Mouse (Mus musculus) splenic B cell, adult 2 months (primary cell): Measurements from ENCODE around the gene Slc35e3.

Experiments used
- DNase-seq: peaks from one replicate; pipeline ENCODE4 v3.0.0-alpha.2; 2011; ENCODE audit warnings: low read depth, low spot score
- H3K27me3 ChIP-seq: 2 replicates; pipeline ENCODE4 v1.6.1; 2012; ENCODE audit warnings: mild to moderate bottlenecking, low read length, moderate library complexity, mixed read lengths; ENCODE audit not compliant: control insufficient read depth, poor library complexity, insufficient read depth, severe bottlenecking
- H3K36me3 ChIP-seq: 2 replicates; pipeline ENCODE4 v1.6.1; 2012; ENCODE audit warnings: mild to moderate bottlenecking, low read length, moderate library complexity, mixed read lengths; ENCODE audit not compliant: control insufficient read depth, poor library complexity, insufficient read depth, severe bottlenecking

Slc35e3 gene

GRCm38 (mm10) chr10:117771131-117771510, 25.0 kb upstream of the Slc35e3 start:
- H3K27me3 ChIP-seq, result no peaks in the 10 kb centered on the region
- DNase-seq, result no peak
- H3K36me3 ChIP-seq, result peaks cover 12% of the 10 kb centered on the region

- Histone ChIP-seq H3K36me3 (peaks cover 16% of the 10 kb centered on the region), H3K27me3 (no peaks in the 10 kb centered on the region)
- no peak for DNase-seq
These were observed 24.3 kb upstream of the Slc35e3 start for GRCm38 (mm10) chr10:117770286-117771130.

- no peak for DNase-seq
- H3K36me3 ChIP-seq, result peaks cover 20% of the 10 kb centered on the region
- H3K27me3 ChIP-seq, result no peaks in the 10 kb centered on the region
These were observed 23.5 kb upstream of the Slc35e3 start for GRCm38 (mm10) chr10:117769541-117770285.

GRCm38 (mm10) chr10:117768141-117768440, 21.9 kb upstream of the Slc35e3 start:
- DNase-seq, result no peak
- Histone ChIP-seq H3K27me3 (no peaks in the 10 kb centered on the region), H3K36me3 (peaks cover 22% of the 10 kb centered on the region)

GRCm38 (mm10) chr10:117767286-117768140, 21.3 kb upstream of the Slc35e3 start:
- no peak for DNase-seq
- peaks cover 19% of the 10 kb centered on the region for H3K36me3 ChIP-seq
- no peaks in the 10 kb centered on the region for H3K27me3 ChIP-seq

- no peaks in the 10 kb centered on the region for H3K27me3 ChIP-seq
- no peak for DNase-seq
- H3K36me3 ChIP-seq, result peaks cover 19% of the 10 kb centered on the region; the same call in 1 of the 2 replicates
These were observed 20.7 kb upstream of the Slc35e3 start for GRCm38 (mm10) chr10:117766896-117767160.

- no peaks in the 10 kb centered on the region for H3K27me3 ChIP-seq
- peaks cover 17% of the 10 kb centered on the region; the same call in 1 of the 2 replicates for H3K36me3 ChIP-seq
- DNase-seq, result no peak
These were observed 20.1 kb upstream of the Slc35e3 start for GRCm38 (mm10) chr10:117766111-117766895.

GRCm38 (mm10) chr10:117765116-117765894, 19.1 kb upstream of the Slc35e3 start:
- no peaks in the 10 kb centered on the region for H3K27me3 ChIP-seq
- H3K36me3 ChIP-seq, result peaks cover 17% of the 10 kb centered on the region; the same call in 1 of the 2 replicates
- DNase-seq, result no peak

- no peak for DNase-seq
- Histone ChIP-seq H3K36me3 (peaks cover 17% of the 10 kb centered on the region; the same call in 1 of the 2 replicates), H3K27me3 (no peaks in the 10 kb centered on the region)
These were observed 18.4 kb upstream of the Slc35e3 start for GRCm38 (mm10) chr10:117764598-117764997.

GRCm38 (mm10) chr10:117763588-117764190, 17.5 kb upstream of the Slc35e3 start:
- Histone ChIP-seq H3K27me3 (no peaks in the 10 kb centered on the region), H3K36me3 (peaks cover 18% of the 10 kb centered on the region; the same call in 1 of the 2 replicates)
- no peak for DNase-seq

- peaks cover 16% of the 10 kb centered on the region; the same call in 1 of the 2 replicates for H3K36me3 ChIP-seq
- H3K27me3 ChIP-seq, result no peaks in the 10 kb centered on the region
- no peak for DNase-seq
These were observed 16.8 kb upstream of the Slc35e3 start for GRCm38 (mm10) chr10:117762966-117763365.

GRCm38 (mm10) chr10:117762281-117762830, 16.2 kb upstream of the Slc35e3 start:
- DNase-seq, result no peak
- peaks cover 19% of the 10 kb centered on the region for H3K36me3 ChIP-seq
- no peaks in the 10 kb centered on the region for H3K27me3 ChIP-seq

GRCm38 (mm10) chr10:117761551-117761950, 15.4 kb upstream of the Slc35e3 start:
- Histone ChIP-seq H3K27me3 (no peaks in the 10 kb centered on the region), H3K36me3 (peaks cover 23% of the 10 kb centered on the region)
- no peak for DNase-seq
